ENCODE assay signal across 25 mouse cellular contexts in the genomic region with DNA sequence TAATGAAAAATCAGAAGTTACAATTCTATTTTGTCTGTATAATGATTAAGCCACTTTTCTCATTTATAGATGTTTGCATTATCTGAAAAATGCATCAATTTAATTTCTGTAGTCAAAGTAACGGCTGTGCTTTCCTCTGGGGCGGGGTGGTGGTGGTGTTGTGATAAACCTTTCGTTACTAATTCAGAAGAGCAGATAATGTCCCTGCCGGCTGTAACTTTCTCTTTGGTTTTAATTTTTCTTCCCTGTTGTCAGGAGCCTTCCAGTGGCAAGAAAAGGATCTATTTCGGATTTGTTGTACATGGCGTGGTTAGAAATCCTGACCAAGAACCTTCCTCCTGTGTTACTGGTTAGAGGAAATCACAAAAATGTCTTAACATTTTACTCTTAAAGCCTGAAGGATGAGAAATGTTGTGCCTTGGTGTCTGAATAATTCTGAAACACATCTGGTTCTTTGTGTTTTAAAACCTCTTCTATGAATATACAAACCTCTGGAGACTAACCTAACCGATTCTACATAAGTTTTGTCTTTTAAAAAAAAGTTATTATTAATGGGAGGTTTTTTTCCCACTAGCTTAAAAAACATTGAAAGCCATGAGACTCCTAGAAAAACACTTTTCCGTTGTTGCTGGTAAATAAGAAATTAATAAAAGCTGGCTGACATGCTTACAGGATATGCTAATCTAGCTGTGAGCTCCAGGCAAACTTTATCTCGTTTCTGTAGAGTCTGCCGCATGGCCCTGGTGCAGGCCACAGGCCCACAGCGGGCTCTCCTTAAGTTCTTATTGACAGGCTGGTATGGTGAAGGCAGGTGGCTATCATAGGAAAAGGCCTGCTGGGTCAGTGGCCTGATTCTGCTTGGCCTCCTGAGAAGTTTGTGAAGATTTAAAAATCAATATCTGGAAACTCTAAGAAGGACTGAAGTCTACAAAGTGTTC. TPM values are rescaled to one million over a fixed set of nuclear protein-coding genes. Genes with fewer than 3 reads are reported as not detected.
DNase-seq lines count a peak whose midpoint lies in the region; ATAC-seq lines count a peak whose summit lies in the region.
"Had no signal": no experiment of that assay in that cellular context is flagged by ENCODE, and none has a peak within 500 bp of the region (broad histone marks: within the 10 kb centered on the region; RNA-seq: fewer than 3 reads in every experiment).

No protein-coding gene starts in this region.

- H3K4me3 ChIP-seq in erythroblast, embryonic 14.5 days (replicated peaks): peak overlapping the region; percentile 3
- H3K4me3 ChIP-seq in liver, embryonic 11.5 days (ENCODE audit: low read depth, low read length): no peak overlapping the region
- no peak overlapping the region for H3K4me3 ChIP-seq in liver, embryonic 15.5 days (replicated peaks)
- H3K4me3 ChIP-seq: embryonic facial prominence, embryonic 15.5 days; forebrain, embryonic 13.5 days; heart, embryonic 10.5 days; hindbrain, embryonic 12.5 days had no signal

- no peaks in the 10 kb centered on the region for H3K27me3 ChIP-seq in erythroblast, embryonic 14.5 days (ENCODE audit: control insufficient read depth)
- H3K27me3 ChIP-seq in liver, embryonic 11.5 days (replicated peaks; ENCODE audit: control insufficient read depth, insufficient read depth, low read length): no peaks in the 10 kb centered on the region
- no peaks in the 10 kb centered on the region for H3K27me3 ChIP-seq in liver, embryonic 15.5 days
- H3K27me3 ChIP-seq: embryonic facial prominence, embryonic 15.5 days; forebrain, embryonic 13.5 days; hindbrain, embryonic 12.5 days; Patski had no signal

- no peak for DNase-seq in liver, embryonic 11.5 days (ENCODE audit: low spot score)
- no peak for DNase-seq in gastrocnemius, postnatal 36 days
- no peak for DNase-seq in frontal cortex, postnatal 14 days (ENCODE audit: low spot score in 2 of 2)
- DNase-seq: adrenal gland, postnatal 10 days; B cell, adult 2 months; cerebellum, adult 11 months; cerebellum, adult 8-10 months; cerebellum, postnatal 14 days; embryo, embryonic 11 days; forebrain, postnatal 0 days; heart, adult 18-20 months; heart, postnatal 10 days; heart, postnatal 4 days had no signal

- H3K27ac ChIP-seq in liver, embryonic 11.5 days (ENCODE audit: low read depth, low read length): no peak overlapping the region
- H3K27ac ChIP-seq in liver, embryonic 15.5 days (replicated peaks): no peak overlapping the region
- H3K27ac ChIP-seq: embryonic facial prominence, embryonic 15.5 days; forebrain, embryonic 13.5 days; heart, embryonic 10.5 days; hindbrain, embryonic 12.5 days; hindbrain, postnatal 0 days had no signal

- no peak overlapping the region for H3K9ac ChIP-seq in liver, embryonic 11.5 days (ENCODE audit: low read depth, low read length)
- H3K9ac ChIP-seq in liver, embryonic 15.5 days: no peak overlapping the region
- H3K9ac ChIP-seq: embryonic facial prominence, embryonic 15.5 days; forebrain, embryonic 13.5 days; forebrain, postnatal 0 days; hindbrain, embryonic 12.5 days had no signal

- H3K4me2 ChIP-seq in liver, embryonic 11.5 days: peak overlapping the region; percentile 12; the same call in 1 of the 2 replicates
- H3K4me2 ChIP-seq in liver, embryonic 15.5 days: peak overlapping the region; percentile 27
- H3K4me2 ChIP-seq: embryonic facial prominence, embryonic 15.5 days; forebrain, embryonic 13.5 days; hindbrain, embryonic 12.5 days had no signal

- no peak for ATAC-seq in erythroblast, adult 5-6 weeks (replicated peaks; ENCODE audit: low FRiP score, poor library complexity, severe bottlenecking)
- peak; percentile 79 for ATAC-seq in liver, embryonic 11.5 days (replicated peaks; ENCODE audit: low FRiP score)
- peak; percentile 73 for ATAC-seq in liver, embryonic 15.5 days (ENCODE audit: insufficient read depth)
- peak; percentile 79 for ATAC-seq in megakaryocyte-erythroid progenitor cell, adult 5-6 weeks (replicated peaks; ENCODE audit: low FRiP score, low TSS enrichment, poor library complexity, severe bottlenecking)
- ATAC-seq in activated CD4-positive, CD25-positive, alpha-beta regulatory T cell, adult 4 months: no peak
- ATAC-seq: CD4-positive, CD25-positive, alpha-beta regulatory T cell, adult 4 months; forebrain, embryonic 13.5 days; forebrain, postnatal 0 days; hindbrain, postnatal 0 days; Patski had no signal

- no peaks in the 10 kb centered on the region; the same call in 1 of the 2 replicates for H3K36me3 ChIP-seq in erythroblast, embryonic 14.5 days (ENCODE audit: control insufficient read depth)
- no peaks in the 10 kb centered on the region for H3K36me3 ChIP-seq in liver, embryonic 11.5 days (ENCODE audit: control insufficient read depth, insufficient read depth, low read length)
- H3K36me3 ChIP-seq in liver, embryonic 15.5 days (replicated peaks): no peaks in the 10 kb centered on the region
- H3K36me3 ChIP-seq: embryonic facial prominence, embryonic 15.5 days; heart, embryonic 10.5 days; hindbrain, embryonic 12.5 days had no signal

- no peaks in the 10 kb centered on the region for H3K9me3 ChIP-seq in erythroblast, embryonic 14.5 days (ENCODE audit: control insufficient read depth, low read length)
- H3K9me3 ChIP-seq in liver, embryonic 11.5 days (ENCODE audit: control insufficient read depth, low read length): no peaks in the 10 kb centered on the region
- H3K9me3 ChIP-seq in liver, embryonic 15.5 days (replicated peaks): no peaks in the 10 kb centered on the region
- H3K9me3 ChIP-seq: embryonic facial prominence, embryonic 15.5 days; forebrain, embryonic 13.5 days; heart, embryonic 10.5 days; hindbrain, embryonic 12.5 days had no signal

- H3K4me1 ChIP-seq in erythroblast, embryonic 14.5 days (ENCODE audit: control insufficient read depth): peaks cover 43% of the 10 kb centered on the region
- no peaks in the 10 kb centered on the region; the same call in 1 of the 2 replicates for H3K4me1 ChIP-seq in liver, embryonic 11.5 days (replicated peaks; ENCODE audit: control insufficient read depth, insufficient read depth, low read length)
- peaks cover 22% of the 10 kb centered on the region for H3K4me1 ChIP-seq in liver, embryonic 15.5 days (replicated peaks)
- H3K4me1 ChIP-seq: embryonic facial prominence, embryonic 15.5 days; forebrain, embryonic 13.5 days; heart, embryonic 10.5 days; hindbrain, embryonic 12.5 days had no signal

- intact Hi-C loops in gastrocnemius, postnatal 36 days (cut with DNase I): no loop called here

- 56% methylated on average over 11 of the region's 11 CpGs for WGBS in liver, embryonic 11.5 days
- WGBS in liver, embryonic 15.5 days (ENCODE audit: insufficient replicate concordance): 27% methylated on average over 11 of the region's 11 CpGs

RNA-seq across cellular contexts. Expression of gene Dut, which starts 18.2 kb away (rescaled TPM):
- polyA plus RNA-seq in erythroblast, embryonic 14.5 days (2012): 13.5 and 15.7 TPM in 2 replicates
- total RNA-seq in erythroblast, adult 5-6 weeks (2015; ENCODE audit: low replicate concordance): 37.2 and 67.4 TPM in 2 replicates
- 39.2 and 80.6 TPM in 2 replicates for total RNA-seq in erythroblast, adult 5-6 weeks (2017; ENCODE audit: low replicate concordance)
- 334 and 345 TPM in 2 replicates for polyA plus RNA-seq in liver, embryonic 11.5 days (2014; fragmentation: Nextera tagmentation; extraction: Ambion mirVana)
- polyA plus RNA-seq in liver, embryonic 15.5 days (2015; fragmentation: Nextera tagmentation; extraction: Ambion mirVana): 87.7 and 101 TPM in 2 replicates
- 495 and 588 TPM in 2 replicates for total RNA-seq in megakaryocyte-erythroid progenitor cell, adult 5-6 weeks (2014; fragmentation: Nextera tagmentation)
- 309 and 443 TPM in 2 replicates for total RNA-seq in megakaryocyte-erythroid progenitor cell, adult 5-6 weeks (2017)
- 10 to 100 TPM; 79.4 to 92.9 TPM for polyA plus RNA-seq in activated CD4-positive, CD25-positive, alpha-beta regulatory T cell, adult 4 months (2017; shearing (Covaris generic))
- total RNA-seq in gastrocnemius, postnatal 36 days (2021): 1 to 10 TPM; 7.2 to 9.1 TPM

Comparison
In these comparisons a context has a peak if more than half of its experiments do, and no peak if none do; other contexts are left out.
1. ATAC-seq: peak in liver, embryonic 11.5 days (single experiment), liver, embryonic 15.5 days (single experiment) and megakaryocyte-erythroid progenitor cell, adult 5-6 weeks (single experiment); none in erythroblast, adult 5-6 weeks (single experiment) and activated CD4-positive, CD25-positive, alpha-beta regulatory T cell, adult 4 months (single experiment).